Mouse (Mus musculus) gastrocnemius, postnatal 25 days (tissue): Measurements from ENCODE around the gene Dlg2. TPM values are rescaled to one million over a fixed set of nuclear protein-coding genes. Genes with fewer than 3 reads are reported as not detected.

Source experiments
- DNase-seq: peaks from one replicate; pipeline ENCODE4 v3.0.0; 2022
- total RNA-seq, 2 experiments: library from RNA; stranded (reverse); gene quantifications; 1 replicate in 1 of 2; 2 replicates in 1 of 2; pipeline ENCODE4 v1.2.3; 2021

Gene Dlg2
- total RNA-seq, 2 experiments from 2014 or later = 0.05 to 0.75 TPM

DNA sequence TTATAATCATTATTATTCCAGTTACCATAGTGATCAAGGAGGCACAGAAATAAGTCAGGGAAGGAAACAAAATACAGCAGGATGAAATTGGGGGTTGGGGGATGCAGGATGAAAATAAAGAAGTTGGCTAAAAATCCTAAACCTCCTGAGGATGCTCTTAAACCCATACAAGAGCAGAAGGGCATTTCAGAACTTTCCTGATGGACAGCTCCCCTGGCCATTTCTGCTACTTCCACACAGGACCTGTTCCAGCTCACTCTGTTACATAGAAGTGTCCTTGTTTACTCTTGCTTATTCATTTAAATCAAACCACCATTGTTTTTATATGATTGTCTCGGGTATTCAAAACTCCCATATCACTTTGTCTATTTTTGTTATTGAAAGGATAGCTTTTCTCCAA lies 791.3 kb downstream of the Dlg2 start:
- DNase-seq = no peak

DNA sequence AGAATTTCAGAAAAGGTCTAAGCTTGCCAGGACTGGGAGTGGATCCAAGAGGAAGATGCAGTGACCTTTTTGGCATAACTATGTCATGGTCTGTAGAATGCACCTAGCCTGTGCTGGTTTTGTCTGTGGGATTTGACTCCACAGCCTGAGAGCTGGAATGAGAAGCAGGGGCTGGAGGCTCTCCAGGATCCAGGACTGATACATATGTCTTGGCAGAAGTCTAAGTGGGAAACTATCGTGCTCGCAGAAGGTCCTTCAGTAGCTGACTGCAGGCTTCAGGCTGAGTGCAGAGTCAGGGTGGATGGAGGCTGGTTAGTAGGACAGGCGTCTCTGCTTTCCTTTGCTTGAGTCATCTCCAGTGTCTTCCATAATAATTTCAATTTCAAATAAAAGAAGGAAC lies 807.7 kb downstream of the Dlg2 start:
- no peak for DNase-seq

- no peak for DNase-seq
These were observed 811.9 kb downstream of the Dlg2 start for GRCm38 (mm10) chr7:91288324-91288723.

DNA sequence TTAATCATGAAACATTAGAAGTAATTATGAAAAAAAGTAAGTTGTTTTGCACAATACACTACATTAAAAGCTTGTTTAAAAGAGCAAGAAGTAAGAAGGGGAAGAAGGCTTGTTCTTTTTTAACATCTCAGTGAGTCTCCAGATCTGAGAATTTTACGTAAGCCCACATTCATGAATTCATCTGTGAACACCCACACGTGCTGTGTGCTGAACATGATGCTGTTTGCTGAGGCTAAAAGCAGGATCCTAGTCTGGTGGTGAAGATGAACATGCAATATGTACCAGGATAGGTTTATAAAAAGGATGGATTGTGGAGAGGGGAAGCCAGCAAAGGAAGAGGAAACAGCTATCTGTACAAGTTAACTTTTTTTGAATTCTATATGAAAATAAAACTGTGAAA lies 819.7 kb downstream of the Dlg2 start:
- DNase-seq = no peak

GRCm38 (mm10) chr7:91311177-91311576 lies 834.7 kb downstream of the Dlg2 start:
- DNase-seq = no peak

DNA sequence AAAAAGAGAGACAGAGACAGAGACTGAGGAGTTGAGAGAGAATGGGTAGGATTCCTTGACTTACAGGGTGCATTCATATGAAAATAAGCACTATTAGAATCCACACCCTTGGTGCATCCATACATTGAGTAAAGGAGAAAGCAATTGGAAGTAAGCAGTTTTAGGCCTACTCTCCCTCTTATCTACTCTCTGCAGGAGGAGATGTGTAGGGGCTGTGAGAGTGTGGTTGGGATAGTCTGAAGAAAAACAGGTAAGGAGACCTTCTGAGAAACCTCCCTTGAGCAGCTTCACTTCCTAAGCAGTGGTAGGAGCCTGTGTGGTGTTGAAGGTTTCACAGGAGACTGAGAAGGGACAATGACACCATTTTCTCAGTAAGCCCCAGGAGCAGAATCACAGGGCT lies 868.6 kb downstream of the Dlg2 start:
- DNase-seq = no peak

DNA sequence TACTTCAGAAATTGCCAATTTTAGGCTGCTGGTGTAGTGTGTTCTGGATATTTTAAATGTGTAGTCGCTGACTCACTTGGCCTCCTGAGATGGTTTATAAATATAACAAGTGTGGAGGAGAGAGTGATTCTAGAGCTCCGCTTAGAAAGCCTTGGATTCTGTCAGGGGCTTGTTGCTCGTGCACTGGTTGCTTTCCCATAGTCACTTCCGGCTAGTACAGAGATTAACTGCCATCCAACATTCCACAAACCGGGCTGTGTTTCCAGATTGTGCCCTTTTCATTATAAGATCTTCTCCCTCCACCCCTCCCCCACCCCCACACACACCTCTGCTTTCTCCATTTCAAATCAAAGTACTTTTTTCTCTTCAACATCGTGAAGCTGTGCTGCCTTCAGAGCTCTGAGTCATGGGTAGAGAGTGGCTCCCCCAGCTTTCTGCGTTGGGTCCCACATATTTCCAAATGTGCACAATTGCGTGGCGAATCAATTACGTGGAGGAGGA lies 893.4 kb downstream of the Dlg2 start:
- DNase-seq = no peak

DNA sequence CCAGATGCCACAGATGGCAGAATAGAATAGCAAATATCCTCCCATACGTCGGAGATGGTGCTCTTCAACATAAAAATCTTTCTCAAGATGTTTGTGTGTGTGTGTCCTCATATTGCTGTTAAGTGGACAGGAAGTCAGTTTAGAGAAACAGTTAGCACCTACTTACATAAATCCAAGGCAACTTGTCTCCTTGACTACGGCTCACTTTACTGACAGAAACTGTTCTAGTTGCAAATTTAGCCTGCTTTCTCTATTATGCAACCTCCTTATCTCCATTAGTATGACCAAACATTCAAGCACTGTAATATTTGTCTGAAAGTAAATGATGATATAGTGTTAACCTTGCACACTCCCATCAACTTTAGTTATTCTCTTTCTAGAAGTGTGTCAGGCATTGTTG lies 905.8 kb downstream of the Dlg2 start:
- DNase-seq = no peak

DNA sequence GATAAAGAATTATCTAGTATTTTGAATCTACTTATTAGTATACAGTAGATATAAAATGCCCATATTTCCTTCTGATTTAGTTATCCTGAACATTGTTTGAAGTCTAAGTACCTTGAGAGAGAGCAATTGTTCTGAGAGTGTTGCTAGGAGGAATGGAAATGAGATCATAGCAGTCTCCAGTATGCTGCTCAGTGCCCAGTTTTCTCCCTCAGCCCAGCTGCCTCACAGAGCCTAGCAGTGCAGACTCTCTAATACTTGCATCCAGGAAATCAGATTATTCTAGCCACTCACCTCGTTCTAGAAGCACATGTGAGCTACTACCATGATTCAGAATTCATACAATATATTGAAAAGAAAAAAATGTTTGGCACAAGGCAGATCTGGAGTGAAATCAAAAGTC lies 907.4 kb downstream of the Dlg2 start:
- no peak for DNase-seq

DNA sequence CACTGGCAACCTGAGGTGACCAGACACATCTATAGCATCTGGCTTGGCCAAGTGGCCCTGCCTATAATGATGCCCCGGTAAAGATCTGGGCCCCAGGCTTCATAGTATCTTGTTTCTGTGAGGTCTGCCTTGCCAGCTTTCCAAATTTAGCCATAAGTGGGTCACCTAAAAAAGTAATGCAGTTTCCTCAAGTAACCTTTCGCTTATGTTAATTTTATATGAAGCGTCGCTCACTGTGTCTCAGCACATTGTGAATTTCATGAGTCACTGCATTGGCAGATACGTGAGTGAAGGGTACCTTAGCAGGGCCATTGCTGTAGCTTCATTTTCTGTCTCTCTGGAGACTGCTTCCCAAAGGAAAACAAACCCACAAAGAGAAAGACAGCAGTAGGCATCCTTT lies 912.8 kb downstream of the Dlg2 start:
- DNase-seq = no peak

DNA sequence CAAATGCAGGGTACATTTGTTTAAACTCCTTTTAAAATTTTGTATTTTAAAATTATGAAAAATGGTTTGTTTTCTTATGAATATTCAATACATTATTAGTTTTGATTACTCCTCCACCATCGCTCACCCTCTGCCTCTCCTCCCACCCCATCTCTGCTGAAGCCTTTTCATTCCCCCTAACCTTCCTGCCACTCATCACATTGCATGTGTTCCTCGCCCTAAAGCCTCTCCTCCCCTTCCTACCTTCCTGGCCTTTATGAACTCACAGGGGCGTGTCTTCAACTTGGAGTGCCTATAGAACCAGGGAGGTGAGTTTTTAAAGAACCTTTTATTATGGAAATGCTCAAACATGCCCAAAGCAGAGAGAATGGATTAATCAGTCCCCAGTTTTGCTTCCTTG lies 921.4 kb downstream of the Dlg2 start:
- no peak for DNase-seq

DNA sequence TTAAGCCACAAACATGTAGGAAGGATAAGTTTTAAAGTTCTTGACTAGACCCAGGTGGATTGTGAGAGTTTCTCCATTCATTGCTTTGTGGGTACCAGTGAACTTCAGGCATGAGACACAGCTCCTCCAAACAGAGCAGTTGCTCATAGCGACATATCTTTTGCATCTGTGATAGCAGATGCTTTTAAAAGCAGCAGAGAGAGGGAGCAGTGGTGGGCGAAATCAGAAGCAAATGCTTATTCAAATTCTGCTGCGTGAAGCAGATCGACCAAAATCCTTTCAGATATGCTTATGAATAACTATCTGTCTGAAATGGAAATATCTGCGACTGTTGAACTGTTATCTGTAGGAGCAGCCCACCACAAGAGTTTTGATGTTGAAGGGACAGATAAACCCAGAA lies 935.6 kb downstream of the Dlg2 start:
- DNase-seq = no peak

DNA sequence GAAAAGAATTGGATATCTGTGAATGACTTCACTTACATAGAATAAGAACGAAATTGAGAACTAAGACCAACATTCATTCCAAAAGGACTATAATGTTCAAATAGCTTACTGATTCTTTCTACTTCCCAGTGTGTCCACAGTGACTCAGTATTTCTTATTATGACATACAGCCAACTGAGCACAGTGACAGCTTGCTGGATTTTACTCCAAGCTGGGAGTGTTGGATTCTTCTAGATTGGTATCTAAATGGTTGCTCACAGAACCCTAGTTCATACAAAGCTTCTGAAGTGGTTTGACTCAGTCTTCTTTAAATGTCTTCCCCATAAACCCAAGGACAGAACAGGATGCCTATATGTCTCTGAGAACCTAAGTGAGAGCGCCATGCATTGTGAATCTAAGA lies 937.7 kb downstream of the Dlg2 start:
- no peak for DNase-seq

GRCm38 (mm10) chr7:91414749-91415148 lies 938.3 kb downstream of the Dlg2 start:
- DNase-seq = no peak

- DNase-seq = no peak
These were observed 943.7 kb downstream of the Dlg2 start for GRCm38 (mm10) chr7:91420215-91420614.

DNA sequence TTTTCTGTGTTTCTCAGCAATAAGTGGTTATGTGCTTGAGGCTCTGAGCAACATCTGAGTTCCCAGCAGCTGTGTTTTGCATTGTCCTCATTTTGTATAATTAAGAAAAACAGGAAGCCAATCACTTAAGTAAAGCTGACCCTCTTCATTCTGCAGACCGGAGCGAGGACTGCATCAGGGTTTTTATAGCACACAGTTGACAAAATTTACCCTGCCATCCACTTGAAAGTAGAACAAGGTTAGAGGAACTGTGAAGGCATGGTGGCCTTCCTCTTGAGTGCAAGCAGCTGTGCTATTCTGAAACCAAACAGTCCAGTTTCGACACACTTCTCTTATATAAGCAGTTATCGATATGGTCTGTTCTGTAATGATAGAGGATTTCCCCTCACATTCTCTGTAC lies 947.3 kb downstream of the Dlg2 start:
- no peak for DNase-seq

- DNase-seq = no peak
These were observed 953.3 kb downstream of the Dlg2 start for GRCm38 (mm10) chr7:91429712-91430275.

GRCm38 (mm10) chr7:91431594-91432240 lies 955.2 kb downstream of the Dlg2 start:
- no peak for DNase-seq

GRCm38 (mm10) chr7:91432563-91432962 lies 956.1 kb downstream of the Dlg2 start:
- DNase-seq = no peak

- DNase-seq = no peak
These were observed 958.3 kb downstream of the Dlg2 start for GRCm38 (mm10) chr7:91434739-91435138.

DNA sequence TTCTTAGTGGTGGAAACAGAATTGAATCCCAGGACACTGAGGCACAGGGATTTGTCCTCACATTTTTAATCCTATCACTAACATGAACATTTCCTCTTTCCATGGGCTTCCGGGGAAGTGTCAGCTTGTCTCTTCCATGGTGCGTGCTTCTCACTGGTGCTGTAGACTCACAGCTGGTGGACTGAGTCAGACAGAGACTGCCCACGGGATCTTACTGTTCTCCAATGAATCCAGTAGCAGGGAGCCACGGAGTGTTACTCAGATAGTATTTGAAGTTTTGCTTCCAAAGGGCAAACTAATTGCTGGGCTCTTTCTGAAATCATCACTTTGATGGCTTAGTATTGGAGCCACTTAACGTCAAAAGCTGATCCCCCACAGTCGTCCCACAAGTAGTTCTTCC lies 963.9 kb downstream of the Dlg2 start:
- DNase-seq = no peak

DNA sequence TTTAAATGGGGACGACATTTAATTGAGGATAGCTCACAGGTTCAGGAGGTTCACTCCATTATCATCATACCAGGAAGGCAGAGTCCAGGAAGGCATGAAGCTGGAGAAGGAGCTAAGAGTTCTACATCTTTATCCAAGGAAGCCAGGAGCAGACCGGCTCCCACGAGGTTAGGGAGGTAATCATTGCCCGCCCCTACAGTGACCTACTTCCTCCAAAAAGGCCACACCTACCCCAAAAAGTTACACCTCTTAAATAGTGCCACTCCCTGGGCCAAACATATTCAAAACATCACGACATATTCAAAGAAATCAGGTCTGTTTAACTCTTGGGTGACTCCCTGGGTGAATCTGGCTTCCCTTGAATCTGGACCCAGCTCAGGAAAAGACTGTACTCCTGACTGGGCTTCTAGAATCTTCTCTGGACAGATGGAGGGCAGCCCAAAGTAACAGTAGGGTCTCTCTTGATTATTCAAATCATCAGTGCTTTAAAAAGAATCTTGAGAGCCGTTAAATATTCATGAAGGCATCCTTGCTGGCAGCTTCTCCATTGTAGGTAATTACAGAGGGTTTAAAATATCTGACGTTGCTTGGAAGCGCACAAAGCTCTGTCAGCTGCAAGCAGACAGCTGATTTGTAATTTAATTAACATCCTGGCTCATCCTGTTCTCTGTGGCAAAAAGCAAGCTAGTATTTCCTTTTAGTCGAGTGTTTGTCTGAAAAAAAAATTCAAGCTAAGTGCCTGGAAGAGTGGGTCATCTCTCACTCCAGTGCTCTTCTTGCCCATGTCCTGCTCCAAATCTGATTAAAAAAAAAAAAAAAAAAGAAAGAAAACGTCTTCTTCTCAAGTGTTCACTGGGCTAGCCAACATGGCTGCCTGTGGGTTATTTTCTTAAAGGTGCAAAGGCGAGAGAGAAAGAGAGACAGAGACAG lies 966.2 kb downstream of the Dlg2 start:
- no peak for DNase-seq

GRCm38 (mm10) chr7:91443377-91443714 lies 966.9 kb downstream of the Dlg2 start:
- DNase-seq = no peak
